Mouse (Mus musculus) liver, embryonic 14.5 days (tissue): ENCODE data around the gene Fam185a. TPM values are rescaled to one million over a fixed set of nuclear protein-coding genes. Genes with fewer than 3 reads are reported as not detected.

Experiments
- ATAC-seq: fragments of 200-750 bp; cut with Nextera tagmentation; 2 replicates; pipeline ENCODE4 v1.8.0; 2017; ENCODE audit warnings: moderate number of reproducible peaks, mild to moderate bottlenecking, moderate library complexity; ENCODE audit not compliant: insufficient read depth
- DNase-seq, 3 experiments: peaks; one replicate each; pipeline ENCODE4 v3.0.0-alpha.2; 2012 to 2013; ENCODE audit warnings: low read depth in 3 of 3, low spot score in 3 of 3
- H3K27ac ChIP-seq: fragments of 300-500 bp; sonication (generic); 2 replicates; pipeline ENCODE4 v1.5.1; 2014; ENCODE audit warnings: moderate library complexity, mild to moderate bottlenecking, control low read depth, inconsistent platforms
- H3K27me3 ChIP-seq: fragments of 300-500 bp; sonication (generic); 2 replicates; pipeline ENCODE4 v1.6.1; 2014; ENCODE audit warnings: mild to moderate bottlenecking, low read length, moderate library complexity; ENCODE audit not compliant: control insufficient read depth, insufficient read depth
- H3K36me3 ChIP-seq: fragments of 300-500 bp; sonication (generic); replicated peaks from 2 replicates; pipeline ENCODE4 v1.6.1; 2014; ENCODE audit warnings: low read depth; ENCODE audit not compliant: control insufficient read depth, insufficient read depth
- H3K4me1 ChIP-seq, 2 experiments: fragments of 200-500 bp in 1 of 2; fragments of 300-500 bp in 1 of 2; sonication (generic) in 1 of 2; replicated peaks; 2 replicates each; pipeline ENCODE4 v1.6.1; 2012 to 2014; ENCODE audit warnings: antibody characterized with exemption in 1 of 2, inconsistent platforms in 1 of 2, low read length in 1 of 2; ENCODE audit not compliant: control insufficient read depth in 2 of 2, insufficient read depth in 2 of 2
- H3K4me2 ChIP-seq: fragments of 300-500 bp; sonication (generic); 2 replicates; pipeline ENCODE4 v1.6.1; 2014; ENCODE audit warnings: low read depth, mild to moderate bottlenecking, control low read depth, moderate library complexity
- H3K4me3 ChIP-seq, 2 experiments: fragments of 200-500 bp in 1 of 2; fragments of 300-500 bp in 1 of 2; sonication (generic) in 1 of 2; 2 replicates each; pipeline ENCODE4 v1.5.1; 2012 to 2014; ENCODE audit warnings: low read depth in 2 of 2, low read length in 2 of 2, mild to moderate bottlenecking in 2 of 2, control low read depth in 1 of 2, inconsistent platforms in 1 of 2, moderate library complexity in 1 of 2; ENCODE audit not compliant: insufficient read depth in 1 of 2
- H3K9ac ChIP-seq: fragments of 300-500 bp; sonication (generic); replicated peaks from 2 replicates; pipeline ENCODE4 v1.6.1; 2014; ENCODE audit warnings: mild to moderate bottlenecking, control low read depth, moderate library complexity
- H3K9me3 ChIP-seq: fragments of 300-500 bp; sonication (generic); 2 replicates; pipeline ENCODE4 v1.6.1; 2016; ENCODE audit warnings: low read length, mixed read lengths; ENCODE audit not compliant: control insufficient read depth
- CTCF ChIP-seq: IDR thresholded peaks from 2 replicates; pipeline ENCODE4 v1.5.1; 2016; ENCODE audit warnings: antibody characterized with exemption, low read depth, control low read depth
- EP300 ChIP-seq: IDR thresholded peaks from 2 replicates; pipeline ENCODE4 v1.6.1; 2016; ENCODE audit warnings: antibody characterized with exemption, low read depth
- WGBS: fragments of 180-500 bp; shearing (Covaris S2); extraction: QIAGEN DNeasy Blood & Tissue Kit; methylation state at CpG from one replicate; pipeline ENCODE4 v1.1.7; 2014; ENCODE audit not compliant: insufficient replicate concordance; 5-methylcytosine and 5-hydroxymethylcytosine counted together
- polyA plus RNA-seq, 2 experiments: library from polyadenylated mRNA; depleted of rRNA in 1 of 2; stranded (reverse) in 1 of 2; unstranded in 1 of 2; fragments of >200 nt; fragmentation: Nextera tagmentation in 1 of 2; extraction: Ambion mirVana in 1 of 2; gene quantifications; 2 replicates each; pipeline versions ENCODE4 v1.2.1 to v1.2.3; 2012 to 2014

The Fam185a gene
- polyA plus RNA-seq, 2 experiments, result 1.8 to 2.8 TPM

DNA sequence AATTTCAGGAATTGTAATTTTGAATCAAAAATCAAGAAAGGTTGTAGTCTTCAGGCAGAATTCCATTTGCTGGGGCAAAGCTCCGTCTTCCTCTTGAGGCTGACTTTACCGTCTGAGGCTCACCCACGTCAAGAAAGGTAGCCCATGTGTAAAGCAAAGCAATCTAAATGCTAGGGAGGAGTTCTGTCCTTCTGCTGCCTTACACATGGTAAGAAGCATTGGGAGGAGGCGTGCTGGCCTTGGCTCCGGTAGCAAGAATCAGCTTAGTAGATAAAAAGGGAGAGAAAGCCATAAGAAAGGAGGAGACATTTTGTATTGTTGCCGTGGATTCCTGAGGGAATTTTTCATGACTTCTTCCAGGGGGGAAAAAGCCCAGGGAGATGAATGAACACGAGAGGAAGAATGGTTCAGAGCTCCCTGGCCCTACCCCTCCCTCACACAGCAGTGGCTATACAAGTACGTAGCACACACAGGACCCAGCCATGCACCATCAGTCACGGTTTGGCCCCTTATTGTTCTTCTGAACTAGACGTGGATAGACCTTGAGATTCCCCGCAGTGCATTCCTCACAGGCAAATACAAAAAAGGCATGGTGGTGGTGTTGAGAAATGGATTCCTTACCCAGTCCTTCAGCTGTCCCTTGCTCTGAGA is 102.2 kb downstream of the Fam185a start:
- H3K9me3 ChIP-seq, result no peaks in the 10 kb centered on the region
- no peaks in the 10 kb centered on the region for H3K36me3 ChIP-seq
- TF ChIP-seq CTCF (no peak), EP300 (no peak)
- no peak overlapping the region for H3K4me3 ChIP-seq
- no peak overlapping the region for H3K4me2 ChIP-seq
- DNase-seq (no peak), ATAC-seq (no peak)
- H3K27me3 ChIP-seq, result no peaks in the 10 kb centered on the region
- H3K27ac ChIP-seq, result no peak overlapping the region
- H3K9ac ChIP-seq, result no peak overlapping the region
- H3K4me1 ChIP-seq, result peaks cover 0 to 9% of the 10 kb centered on the region in 2 experiments; a peak in 2 of 4 replicates
- WGBS, result 51% methylated on average over 11 of the region's 11 CpGs

- Histone ChIP-seq H3K4me3 (no peak overlapping the region), H3K9ac (no peak overlapping the region), H3K9me3 (no peaks in the 10 kb centered on the region), H3K27ac (no peak overlapping the region), H3K27me3 (no peaks in the 10 kb centered on the region), H3K4me1 (peaks cover 0 to 9% of the 10 kb centered on the region in 2 experiments; a peak in 2 of 4 replicates), H3K4me2 (no peak overlapping the region), H3K36me3 (no peaks in the 10 kb centered on the region)
- TF ChIP-seq EP300, result no peak
- no peak for TF ChIP-seq CTCF
- DNase-seq (no peak), ATAC-seq (no peak)
- 23% methylated on average over 4 of the region's 4 CpGs for WGBS
These were observed 102.7 kb downstream of the Fam185a start for GRCm38 (mm10) chr5:21527488-21527911.

DNA sequence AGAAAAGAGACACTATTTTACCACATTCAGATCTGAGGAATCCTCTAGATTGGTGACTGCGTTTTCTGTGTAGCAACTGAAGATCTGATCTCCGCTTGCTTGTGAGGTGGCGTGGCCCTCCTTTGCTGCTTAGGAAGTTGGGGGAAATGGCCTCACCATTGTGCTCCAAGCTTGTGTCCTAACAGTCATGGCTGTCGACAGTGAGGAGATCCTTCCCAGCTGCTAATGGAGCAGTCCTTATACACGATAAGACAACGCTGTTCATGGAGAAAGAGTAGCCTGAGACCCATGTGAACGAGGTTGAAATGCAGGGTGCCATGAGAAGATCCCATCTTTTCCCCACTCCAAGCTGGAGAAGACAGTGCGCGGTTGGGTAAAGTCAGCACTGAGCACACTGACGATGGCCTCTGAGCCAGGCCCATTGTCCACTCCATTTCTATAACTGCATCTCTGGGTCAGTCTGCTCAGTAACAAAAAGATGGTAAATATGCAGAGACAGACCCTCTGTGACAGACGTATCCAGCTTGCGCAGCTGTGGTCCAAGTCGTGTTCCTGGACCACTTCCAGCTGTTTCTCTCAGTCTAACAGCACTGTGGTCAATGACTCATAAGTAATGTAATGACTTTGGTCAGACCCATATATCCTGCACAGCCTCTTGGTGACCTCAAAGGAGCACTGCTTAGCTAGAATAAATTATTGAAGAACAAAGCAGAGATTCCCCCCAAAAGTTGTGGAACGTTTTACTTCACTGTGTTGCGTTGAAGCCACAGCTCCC is 103.5 kb downstream of the Fam185a start:
- 66% methylated on average over 15 of the region's 15 CpGs for WGBS
- Histone ChIP-seq H3K4me3 (no peak overlapping the region), H3K27me3 (no peaks in the 10 kb centered on the region), H3K9ac (no peak overlapping the region), H3K9me3 (no peaks in the 10 kb centered on the region), H3K4me1 (peaks cover 0 to 9% of the 10 kb centered on the region in 2 experiments; a peak in 2 of 4 replicates), H3K27ac (no peak overlapping the region), H3K4me2 (no peak overlapping the region), H3K36me3 (no peaks in the 10 kb centered on the region)
- TF ChIP-seq CTCF (no peak), EP300 (no peak)
- no peak for DNase-seq
- no peak for ATAC-seq

DNA sequence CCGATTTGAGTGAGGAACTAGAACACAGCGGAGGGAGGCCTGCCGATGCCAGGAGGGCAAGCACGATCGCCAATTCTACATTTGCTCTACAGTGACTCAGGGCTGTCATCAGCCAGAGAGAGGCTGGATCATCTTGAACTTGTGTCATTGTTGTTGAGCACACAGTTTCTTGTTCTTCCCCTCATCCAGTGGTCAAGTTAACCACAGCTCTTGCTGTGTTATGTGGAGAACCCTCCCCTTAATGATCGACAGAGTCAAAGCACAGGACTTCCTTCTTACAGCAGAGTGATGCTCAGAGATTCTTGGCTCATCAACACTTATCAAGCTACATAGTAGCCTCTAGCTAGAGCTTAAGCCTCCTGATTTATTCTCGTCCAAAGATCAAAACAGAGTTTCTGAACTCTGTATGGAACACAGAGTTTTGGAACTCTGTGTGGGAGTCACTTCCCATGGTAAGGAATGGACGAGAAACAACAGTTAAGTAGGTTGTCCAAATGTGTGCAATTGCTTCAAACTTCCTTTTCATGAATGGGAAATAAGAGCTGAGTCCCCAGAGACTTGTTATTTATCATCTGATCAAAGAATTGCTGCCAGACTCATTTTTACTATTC is 104.5 kb downstream of the Fam185a start:
- H3K4me3 ChIP-seq, result no peak overlapping the region
- H3K9ac ChIP-seq, result no peak overlapping the region
- DNase-seq, result no peak
- 66% methylated on average over 8 of the region's 8 CpGs for WGBS
- no peak for TF ChIP-seq CTCF
- TF ChIP-seq EP300, result no peak
- no peak overlapping the region for H3K27ac ChIP-seq
- H3K9me3 ChIP-seq, result no peaks in the 10 kb centered on the region
- H3K36me3 ChIP-seq, result no peaks in the 10 kb centered on the region
- no peak overlapping the region for H3K4me2 ChIP-seq
- no peak for ATAC-seq
- peaks cover 0 to 9% of the 10 kb centered on the region in 2 experiments; a peak in 2 of 4 replicates for H3K4me1 ChIP-seq
- H3K27me3 ChIP-seq, result no peaks in the 10 kb centered on the region

Other genes starting within 250 kb of the Fam185a start
- gene Gsap, start 238.7 kb upstream of the Fam185a start, polyA plus RNA-seq (2012; rRNA removed), result 0.69 and 1.3 TPM in 2 replicates
- 2.1 and 2.6 TPM in 2 replicates for gene Gsap, start 238.7 kb upstream of the Fam185a start, polyA plus RNA-seq (2014; fragmentation: Nextera tagmentation; extraction: Ambion mirVana)
- 0.82 and 1.1 TPM in 2 replicates for gene Fgl2, start 52.3 kb upstream of the Fam185a start, polyA plus RNA-seq (2012; rRNA removed)
- gene Fgl2, start 52.3 kb upstream of the Fam185a start, polyA plus RNA-seq (2014; fragmentation: Nextera tagmentation; extraction: Ambion mirVana), result 1.6 and 1.7 TPM in 2 replicates
- 0.04 TPM in 1 of 2 replicates, not detected in the other for gene Ccdc146, start 281 bp upstream of the Fam185a start, polyA plus RNA-seq (2012; rRNA removed)
- gene Ccdc146, start 281 bp upstream of the Fam185a start, polyA plus RNA-seq (2014; fragmentation: Nextera tagmentation; extraction: Ambion mirVana), result not detected in 2 replicates
- 0.43 and 0.93 TPM in 2 replicates for gene Lrrc17, start 118.6 kb downstream of the Fam185a start, polyA plus RNA-seq (2012; rRNA removed)
- 0.85 and 1.1 TPM in 2 replicates for gene Lrrc17, start 118.6 kb downstream of the Fam185a start, polyA plus RNA-seq (2014; fragmentation: Nextera tagmentation; extraction: Ambion mirVana)
- gene Fbxl13, start 220.7 kb downstream of the Fam185a start, polyA plus RNA-seq (2012; rRNA removed), result 0.08 and 0.14 TPM in 2 replicates
- 0.05 and 0.24 TPM in 2 replicates for gene Fbxl13, start 220.7 kb downstream of the Fam185a start, polyA plus RNA-seq (2014; fragmentation: Nextera tagmentation; extraction: Ambion mirVana)
- gene Armc10, start 220.9 kb downstream of the Fam185a start, polyA plus RNA-seq (2012; rRNA removed), result 7.2 and 9.0 TPM in 2 replicates
- gene Armc10, start 220.9 kb downstream of the Fam185a start, polyA plus RNA-seq (2014; fragmentation: Nextera tagmentation; extraction: Ambion mirVana), result 7.2 and 7.4 TPM in 2 replicates